Mouse (Mus musculus) embryonic fibroblast, embryonic 13.5 days (primary cell): ENCODE data around the gene Cntd1. TPM values are rescaled to one million over a fixed set of nuclear protein-coding genes. Genes with fewer than 3 reads are reported as not detected.
A peak's percentile ranks its signal among the peaks of the same experiment; 100 is the strongest.
"Not testable (repeated sequence)": the region's sequence is repeated elsewhere in the genome, so short reads cannot be mapped to it uniquely, and the experiment has no call there.

Experiments
- H3K27ac ChIP-seq: 2 replicates; pipeline ENCODE4 v1.5.1; 2012; ENCODE audit warnings: low read length, control low read depth, inconsistent platforms; ENCODE audit not compliant: insufficient read depth
- H3K4me1 ChIP-seq: 2 replicates; pipeline ENCODE4 v1.6.1; 2011; ENCODE audit warnings: low read length; ENCODE audit not compliant: control insufficient read depth, insufficient read depth
- H3K4me3 ChIP-seq: 2 replicates; pipeline ENCODE4 v1.5.1; 2011; ENCODE audit warnings: mild to moderate bottlenecking, control low read depth, low read length; ENCODE audit not compliant: insufficient read depth
- CTCF ChIP-seq: IDR thresholded peaks from 2 replicates; pipeline ENCODE4 v1.5.1; 2011; ENCODE audit warnings: mild to moderate bottlenecking, control low read depth, low read length, moderate library complexity, borderline replicate concordance; ENCODE audit not compliant: insufficient read depth
- POLR2A ChIP-seq: IDR thresholded peaks from 2 replicates; pipeline ENCODE4 v1.6.1; 2011; ENCODE audit warnings: low read depth, mild to moderate bottlenecking, control low read depth, low read length, moderate library complexity
- polyA plus RNA-seq: library from polyadenylated mRNA; stranded (reverse); fragments of >200 nt; gene quantifications from 2 replicates; pipeline ENCODE4 v1.2.4, GENCODE M21; 2011; ENCODE audit warnings: low read depth; ENCODE audit not compliant: missing spikeins, insufficient read length

The Cntd1 gene
- polyA plus RNA-seq, 1 experiment, result 1.0 TPM

DNA sequence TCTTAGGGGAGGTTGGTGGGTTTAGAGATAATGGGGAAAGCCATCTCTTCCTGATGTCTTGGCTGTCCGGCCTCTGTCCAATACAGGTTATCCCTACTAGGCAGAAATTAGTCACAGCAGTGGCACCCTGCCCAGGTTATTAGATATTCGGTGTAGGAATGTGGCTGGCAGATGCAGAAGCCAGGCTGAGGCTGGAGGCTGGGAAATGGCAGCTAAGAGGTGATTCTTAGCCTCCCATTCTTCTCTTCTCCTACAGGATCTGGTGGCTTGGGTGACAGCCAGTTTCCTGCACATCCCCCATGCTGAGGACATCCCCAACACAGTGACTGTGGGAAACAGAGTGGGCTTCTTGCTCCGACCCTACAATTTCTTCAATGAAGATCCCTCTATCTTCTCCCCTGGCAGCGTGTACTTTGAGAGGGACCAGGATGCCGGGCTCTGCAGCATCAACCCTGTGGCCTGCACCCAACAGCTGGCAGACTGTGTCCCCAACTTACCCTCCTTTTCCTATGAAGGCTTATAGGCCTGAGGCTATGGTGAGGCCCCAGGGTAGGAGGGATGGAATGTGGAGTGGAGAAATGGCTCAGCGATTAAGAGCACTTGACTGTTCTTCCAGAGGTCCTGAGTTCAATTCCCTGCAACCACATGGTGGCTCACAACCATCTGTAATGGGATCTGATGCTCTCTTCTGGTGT is 50.3 kb downstream of the Cntd1 start:
- H3K4me3 ChIP-seq, result no peak overlapping the region
- H3K27ac ChIP-seq, result peak overlapping the region; percentile 0; the same call in 1 of the 2 replicates
- TF ChIP-seq POLR2A (no peak), CTCF (no peak)
- H3K4me1 ChIP-seq, result no peaks in the 10 kb centered on the region; the same call in 1 of the 2 replicates

- Histone ChIP-seq H3K27ac (peak within 1 kb of the TSS; percentile 27; the same call in 1 of the 2 replicates), H3K4me3 (no peak within 1 kb of the TSS), H3K4me1 (no peaks in the 10 kb centered on the region; the same call in 1 of the 2 replicates)
- TF ChIP-seq POLR2A, result no peak
- TF ChIP-seq CTCF, result no peak
Measured at GRCm38 (mm10) chr11:101330371-101330924, 51.6 kb downstream of the Cntd1 start, which contains the start of gene Aoc3. TSS of gene Aoc3 (plus strand) at chr11:101330605.

DNA sequence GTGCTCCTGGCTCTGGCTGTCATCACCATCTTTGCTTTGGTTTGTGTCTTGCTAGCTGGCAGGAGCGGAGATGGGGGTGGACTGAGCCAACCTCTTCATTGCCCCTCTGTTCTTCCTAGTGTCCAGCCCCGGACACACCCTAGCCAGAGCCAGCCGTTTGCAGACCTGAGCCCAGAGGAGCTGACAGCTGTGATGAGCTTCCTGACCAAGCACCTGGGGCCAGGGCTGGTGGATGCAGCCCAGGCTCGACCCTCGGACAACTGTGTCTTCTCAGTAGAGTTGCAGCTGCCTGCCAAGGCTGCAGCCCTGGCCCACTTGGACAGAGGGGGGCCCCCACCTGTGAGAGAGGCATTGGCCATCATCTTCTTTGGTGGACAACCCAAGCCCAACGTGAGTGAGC is 52.1 kb downstream of the Cntd1 start:
- not testable (repeated sequence) for H3K4me1 ChIP-seq, H3K4me3 ChIP-seq, H3K27ac ChIP-seq

DNA sequence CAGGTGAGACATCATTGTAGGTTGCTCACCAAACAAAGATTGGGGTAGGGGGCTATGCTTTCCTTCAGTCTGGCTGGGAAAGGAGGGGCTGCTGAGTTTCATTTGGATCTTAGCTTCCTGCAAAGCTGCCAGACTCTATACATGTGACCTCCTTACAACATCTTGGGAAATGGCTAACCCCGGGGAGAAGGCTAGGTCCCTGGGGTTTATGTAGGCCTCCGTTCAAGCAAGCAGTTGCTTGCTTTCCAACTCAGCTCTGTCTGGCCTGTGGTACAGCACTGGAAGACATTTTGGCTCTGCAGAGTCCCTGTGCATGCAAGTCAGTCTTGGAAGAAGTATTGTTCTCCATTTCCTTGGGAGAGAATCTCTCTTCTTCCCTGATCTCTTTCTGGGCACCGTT is 53.7 kb downstream of the Cntd1 start:
- Histone ChIP-seq H3K4me1 (no peaks in the 10 kb centered on the region; the same call in 1 of the 2 replicates), H3K4me3 (no peak overlapping the region), H3K27ac (no peak overlapping the region)
- TF ChIP-seq CTCF, result no peak
- no peak for TF ChIP-seq POLR2A

GRCm38 (mm10) chr11:101334023-101334422 is 55.2 kb downstream of the Cntd1 start:
- Histone ChIP-seq H3K27ac (no peak overlapping the region), H3K4me1 (peaks cover 3% of the 10 kb centered on the region; the same call in 1 of the 2 replicates), H3K4me3 (no peak overlapping the region)
- TF ChIP-seq CTCF, result no peak
- TF ChIP-seq POLR2A, result no peak

GRCm38 (mm10) chr11:101334516-101334915 is 55.7 kb downstream of the Cntd1 start:
- H3K4me3 ChIP-seq, result no peak overlapping the region
- peaks cover 3% of the 10 kb centered on the region; the same call in 1 of the 2 replicates for H3K4me1 ChIP-seq
- H3K27ac ChIP-seq, result no peak overlapping the region
- TF ChIP-seq CTCF (no peak), POLR2A (no peak)

GRCm38 (mm10) chr11:101335685-101336084 is 56.9 kb downstream of the Cntd1 start:
- TF ChIP-seq CTCF (no peak), POLR2A (no peak)
- Histone ChIP-seq H3K27ac (no peak overlapping the region), H3K4me1 (0 out of 2 replicates have a peak, but pooled peaks cover 3% of the 10 kb centered on the region), H3K4me3 (no peak overlapping the region)

- Histone ChIP-seq H3K4me3 (0 out of 2 replicates have a peak overlapping the region, but pooled peaks have one; percentile 4), H3K4me1 (0 out of 2 replicates have a peak, but pooled peaks cover 3% of the 10 kb centered on the region), H3K27ac (peak overlapping the region; percentile 50; the same call in 1 of the 2 replicates)
- TF ChIP-seq POLR2A, result no peak
- no peak for TF ChIP-seq CTCF
Measured at GRCm38 (mm10) chr11:101338123-101338760, 59.4 kb downstream of the Cntd1 start.

Other genes starting within 250 kb of the Cntd1 start
- 21.8 and 24.9 TPM in 2 replicates for gene Naglu, start 209.0 kb upstream of the Cntd1 start, polyA plus RNA-seq
- gene Hsd17b1, start 200.6 kb upstream of the Cntd1 start, polyA plus RNA-seq, result 1.2 and 5.2 TPM in 2 replicates
- 14.9 and 15.0 TPM in 2 replicates for gene Coasy, start 196.4 kb upstream of the Cntd1 start, polyA plus RNA-seq
- gene Mlx, start 191.7 kb upstream of the Cntd1 start, polyA plus RNA-seq, result 29.9 and 30.1 TPM in 2 replicates
- gene Psmc3ip, start 183.6 kb upstream of the Cntd1 start, polyA plus RNA-seq, result 10.3 and 12.9 TPM in 2 replicates
- 29.8 and 34.1 TPM in 2 replicates for gene Retreg3, start 159.1 kb upstream of the Cntd1 start, polyA plus RNA-seq
- gene Tubg1, start 159.1 kb upstream of the Cntd1 start, polyA plus RNA-seq, result 34.8 and 36.2 TPM in 2 replicates
- gene Tubg2, start 123.1 kb upstream of the Cntd1 start, polyA plus RNA-seq, result 5.5 and 6.1 TPM in 2 replicates
- gene Cntnap1, start 108.5 kb upstream of the Cntd1 start, polyA plus RNA-seq, result 3.0 TPM in 2 replicates
- gene Plekhh3, start 107.7 kb upstream of the Cntd1 start, polyA plus RNA-seq, result 7.1 and 11.5 TPM in 2 replicates
- not detected in 2 replicates for gene Ccr10, start 103.6 kb upstream of the Cntd1 start, polyA plus RNA-seq
- 13.9 and 14.4 TPM in 2 replicates for gene Ezh1, start 52.5 kb upstream of the Cntd1 start, polyA plus RNA-seq
- gene Ramp2, start 33.0 kb upstream of the Cntd1 start, polyA plus RNA-seq, result 2.3 and 2.7 TPM in 2 replicates
- gene Vps25, start 25.3 kb upstream of the Cntd1 start, polyA plus RNA-seq, result 99.4 and 135 TPM in 2 replicates
- gene Wnk4, start 18.4 kb upstream of the Cntd1 start, polyA plus RNA-seq, result 1.8 and 2.0 TPM in 2 replicates
- gene Coa3, start 102 bp downstream of the Cntd1 start, polyA plus RNA-seq, result 77.1 and 78.8 TPM in 2 replicates
- 77.3 and 86.3 TPM in 2 replicates for gene Becn1, start 23.3 kb downstream of the Cntd1 start, polyA plus RNA-seq
- 127 and 143 TPM in 2 replicates for gene Psme3, start 37.2 kb downstream of the Cntd1 start, polyA plus RNA-seq
- 1.3 and 1.7 TPM in 2 replicates for gene Aoc2, start 46.1 kb downstream of the Cntd1 start, polyA plus RNA-seq
- gene Aoc3, start 51.6 kb downstream of the Cntd1 start, polyA plus RNA-seq, result 2.7 and 4.2 TPM in 2 replicates
- not detected in 2 replicates for gene G6pc, start 88.5 kb downstream of the Cntd1 start, polyA plus RNA-seq
- gene Aarsd1, start 138.6 kb downstream of the Cntd1 start, polyA plus RNA-seq, result 4.4 and 11.3 TPM in 2 replicates
- 12.6 and 14.7 TPM in 2 replicates for gene Gm27029, start 145.8 kb downstream of the Cntd1 start, polyA plus RNA-seq
- 8.0 and 10.1 TPM in 2 replicates for gene Rundc1, start 146.1 kb downstream of the Cntd1 start, polyA plus RNA-seq
- gene Ptges3l, start 146.3 kb downstream of the Cntd1 start, polyA plus RNA-seq, result 14.6 and 27.7 TPM in 2 replicates
- gene Rpl27, start 163.3 kb downstream of the Cntd1 start, polyA plus RNA-seq, result 668 and 702 TPM in 2 replicates
- 24.3 and 24.7 TPM in 2 replicates for gene Ifi35, start 169.4 kb downstream of the Cntd1 start, polyA plus RNA-seq
- gene Rnd2, start 186.0 kb downstream of the Cntd1 start, polyA plus RNA-seq, result 9.5 and 11.2 TPM in 2 replicates
- gene Vat1, start 187.2 kb downstream of the Cntd1 start, polyA plus RNA-seq, result 218 and 264 TPM in 2 replicates